Mouse (Mus musculus) testis, adult 2 months (tissue): Measurements from ENCODE around the gene Zdhhc7.

Source experiments
- CTCF ChIP-seq: fragments of 200-500 bp; IDR thresholded peaks from 2 replicates; pipeline ENCODE4 v1.5.1; 2012; ENCODE audit warnings: low read depth, mild to moderate bottlenecking, inconsistent platforms, low read length, moderate library complexity; ENCODE audit not compliant: control insufficient read depth, insufficient read depth, insufficient replicate concordance
- POLR2A ChIP-seq: fragments of 200-500 bp; IDR thresholded peaks from 2 replicates; pipeline ENCODE4 v1.6.1; 2012; ENCODE audit warnings: low read depth, mild to moderate bottlenecking, inconsistent platforms, low read length, moderate library complexity; ENCODE audit not compliant: control insufficient read depth

DNA sequence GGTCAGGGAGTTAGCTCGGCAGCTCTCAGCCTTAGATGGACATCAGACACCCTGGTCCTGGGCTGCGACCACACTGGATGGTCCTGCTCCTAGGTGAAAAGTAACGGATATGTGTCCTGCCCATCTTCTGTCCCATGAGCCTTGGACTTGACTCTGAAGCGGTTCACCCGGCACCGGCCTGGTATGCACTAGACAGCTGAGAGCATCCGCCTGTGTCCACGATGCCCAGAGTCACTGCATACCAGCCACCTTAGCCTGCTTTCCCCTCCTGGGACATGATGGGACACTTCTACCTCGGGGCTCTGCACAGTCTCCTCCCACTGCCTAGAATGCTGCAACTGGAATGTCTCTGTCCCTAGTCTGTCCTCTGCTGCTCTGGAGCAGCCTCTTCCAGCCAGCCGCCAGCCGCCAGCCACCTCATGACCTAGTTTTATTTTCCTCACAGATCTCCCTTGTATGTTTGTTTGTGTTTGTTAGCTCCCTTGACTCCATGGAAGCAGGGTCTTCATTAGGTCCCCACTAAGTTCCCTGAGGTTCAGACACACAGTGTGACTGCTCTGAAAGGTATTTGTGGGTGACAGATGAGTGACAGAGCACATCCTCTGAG, 61.9 kb downstream of the Zdhhc7 start:
- no peak for TF ChIP-seq POLR2A
- no peak for TF ChIP-seq CTCF
